Mouse (Mus musculus): ENCODE measurements around the gene Vstm5.
"Not testable (repeated sequence)": the region's sequence is repeated elsewhere in the genome, so short reads cannot be mapped to it uniquely, and the experiment has no call there.

The Vstm5 gene

GRCm38 (mm10) chr9:15256214-15256613, 17.4 kb downstream of the Vstm5 start:
- in situ Hi-C loops (cut with MseI, MboI): no loop called here

GRCm38 (mm10) chr9:15261980-15262379, 23.1 kb downstream of the Vstm5 start:
- in situ Hi-C loops (cut with MseI, MboI): no loop called here

GRCm38 (mm10) chr9:15263487-15263886, 24.6 kb downstream of the Vstm5 start:
- in situ Hi-C loops (cut with MseI, MboI): no loop called here

- in situ Hi-C loops (cut with MseI, MboI): no loop called here
These were observed 35.1 kb downstream of the Vstm5 start for GRCm38 (mm10) chr9:15273981-15274380.

GRCm38 (mm10) chr9:15276855-15277254, 38.0 kb downstream of the Vstm5 start:
- in situ Hi-C loops (cut with MseI, MboI): no loop called here

- in situ Hi-C loops (cut with MseI, MboI): no loop called here
These were observed 39.5 kb downstream of the Vstm5 start for GRCm38 (mm10) chr9:15278343-15278742.

- in situ Hi-C loops (cut with MseI, MboI): no loop called here
These were observed 40.3 kb downstream of the Vstm5 start for GRCm38 (mm10) chr9:15279139-15279648.

- in situ Hi-C loops (cut with MseI, MboI): loop anchor here in 1 of 2 experiments (10.0 kb wide), 1 partner anchor 245 kb away; no protein-coding TSS in a partner anchor
These were observed 41.0 kb downstream of the Vstm5 start, which contains the start of gene Med17 for GRCm38 (mm10) chr9:15279649-15280490. Gene Med17 (minus strand): TSS chr9:15279931.

GRCm38 (mm10) chr9:15280491-15280879, 41.6 kb downstream of the Vstm5 start:
- in situ Hi-C loops (cut with MseI, MboI): loop anchor here in 1 of 2 experiments (10.0 kb wide), 1 partner anchor 246 kb away; no protein-coding TSS in a partner anchor

- in situ Hi-C loops (cut with MseI, MboI): loop anchor here in 1 of 2 experiments (10.0 kb wide), 1 partner anchor 251 kb away; no protein-coding TSS in a partner anchor
These were observed 46.6 kb downstream of the Vstm5 start for GRCm38 (mm10) chr9:15285443-15285842.

GRCm38 (mm10) chr9:15287846-15288245, 49.0 kb downstream of the Vstm5 start:
- in situ Hi-C loops (cut with MseI, MboI): loop anchor here in 1 of 2 experiments (10.0 kb wide), 1 partner anchor 253 kb away; no protein-coding TSS in a partner anchor

GRCm38 (mm10) chr9:15288402-15288801, 49.6 kb downstream of the Vstm5 start:
- in situ Hi-C loops (cut with MseI, MboI): loop anchor here in 1 of 2 experiments (10.0 kb wide), 1 partner anchor 254 kb away; no protein-coding TSS in a partner anchor

GRCm38 (mm10) chr9:15289251-15289650, 50.4 kb downstream of the Vstm5 start:
- in situ Hi-C loops (cut with MseI, MboI): loop anchor here in 1 of 2 experiments (10.0 kb wide), 1 partner anchor 254 kb away; no protein-coding TSS in a partner anchor

- in situ Hi-C loops (cut with MseI, MboI): no loop called here
These were observed 58.3 kb downstream of the Vstm5 start for GRCm38 (mm10) chr9:15297112-15297511.

- in situ Hi-C loops (cut with MseI, MboI): no loop called here
These were observed 59.6 kb downstream of the Vstm5 start for GRCm38 (mm10) chr9:15298451-15298850.

- in situ Hi-C loops (cut with MseI, MboI): no loop called here
These were observed 61.2 kb downstream of the Vstm5 start for GRCm38 (mm10) chr9:15300056-15300455.

GRCm38 (mm10) chr9:15301399-15301798, 62.6 kb downstream of the Vstm5 start:
- in situ Hi-C loops (cut with MseI, MboI): no loop called here

- in situ Hi-C loops (cut with MseI, MboI): not testable (repeated sequence)
These were observed 63.2 kb downstream of the Vstm5 start for GRCm38 (mm10) chr9:15302006-15302405.

GRCm38 (mm10) chr9:15302881-15303280, 64.0 kb downstream of the Vstm5 start:
- in situ Hi-C loops (cut with MseI, MboI): no loop called here

GRCm38 (mm10) chr9:15305503-15306397, 66.9 kb downstream of the Vstm5 start, which contains the start of gene Taf1d:
Gene Taf1d (plus strand): TSS chr9:15306214.
- in situ Hi-C loops (cut with MseI, MboI): no loop called here

GRCm38 (mm10) chr9:15306398-15307119, 67.7 kb downstream of the Vstm5 start, which contains the start of gene 4931406C07Rik:
Gene 4931406C07Rik (minus strand): TSS chr9:15306448.
- in situ Hi-C loops (cut with MseI, MboI): no loop called here
